Mouse (Mus musculus): Measurements from ENCODE around the gene Cypt14.
"Not testable (repeated sequence)": the region's sequence is repeated elsewhere in the genome, so short reads cannot be mapped to it uniquely, and the experiment has no call there.

Cypt14 gene

GRCm38 (mm10) chrX:39863504-39863903, at the start of gene Cypt14:
Gene Cypt14 (minus strand): TSS chrX:39863604.
- not testable (repeated sequence) for DNase-seq

All from cerebellum, adult 11 months (tissue).